Mouse (Mus musculus) limb, embryonic 11.5 days (tissue): ENCODE measurements around the gene Set. TPM values are rescaled to one million over a fixed set of nuclear protein-coding genes. Genes with fewer than 3 reads are reported as not detected.
A peak's percentile ranks its signal among the peaks of the same experiment; 100 is the strongest.

Source experiments
- ATAC-seq: fragments of 200-750 bp; cut with Nextera tagmentation; 2 replicates; pipeline ENCODE4 v1.8.0; 2017; ENCODE audit warnings: low read depth; ENCODE audit not compliant: insufficient number of reproducible peaks, low FRiP score, low TSS enrichment
- DNase-seq: peaks from one replicate; pipeline ENCODE4 v3.0.0-alpha.2; 2015; ENCODE audit warnings: low spot score
- H3K27ac ChIP-seq: fragments of 300-500 bp; sonication (generic); replicated peaks from 2 replicates; pipeline ENCODE4 v1.5.1; 2014; ENCODE audit warnings: low read depth, mild to moderate bottlenecking, low read length
- H3K27me3 ChIP-seq: fragments of 300-500 bp; sonication (generic); 2 replicates; pipeline ENCODE4 v1.6.1; 2014; ENCODE audit warnings: mild to moderate bottlenecking, low read length, mixed read lengths; ENCODE audit not compliant: control insufficient read depth, insufficient read depth
- H3K36me3 ChIP-seq: fragments of 300-500 bp; sonication (generic); 2 replicates; pipeline ENCODE4 v1.6.1; 2014; ENCODE audit warnings: mild to moderate bottlenecking, low read length, moderate library complexity, mixed read lengths; ENCODE audit not compliant: control insufficient read depth, insufficient read depth
- H3K4me1 ChIP-seq: fragments of 300-500 bp; sonication (generic); 2 replicates; pipeline ENCODE4 v1.6.1; 2014; ENCODE audit warnings: low read length, mixed read lengths; ENCODE audit not compliant: control insufficient read depth, insufficient read depth
- H3K4me2 ChIP-seq: fragments of 300-500 bp; sonication (generic); 2 replicates; pipeline ENCODE4 v1.6.1; 2014; ENCODE audit warnings: low read depth, mild to moderate bottlenecking, moderate library complexity; ENCODE audit not compliant: severe bottlenecking
- H3K4me3 ChIP-seq: fragments of 300-500 bp; sonication (generic); 2 replicates; pipeline ENCODE4 v1.5.1; 2014; ENCODE audit warnings: low read depth, low read length
- H3K9ac ChIP-seq: fragments of 300-500 bp; sonication (generic); 2 replicates; pipeline ENCODE4 v1.6.1; 2014; ENCODE audit warnings: mild to moderate bottlenecking, low read length
- H3K9me3 ChIP-seq: fragments of 300-500 bp; sonication (generic); 2 replicates; pipeline ENCODE4 v1.6.1; 2016; ENCODE audit warnings: low read length; ENCODE audit not compliant: control insufficient read depth
- WGBS: fragments of 180-500 bp; shearing (Covaris S2); extraction: QIAGEN DNeasy Blood & Tissue Kit; methylation state at CpG from one replicate; pipeline ENCODE4 v1.1.7; 2014; 5-methylcytosine and 5-hydroxymethylcytosine counted together
- polyA plus RNA-seq: library from polyadenylated mRNA; unstranded; fragments of >200 nt; fragmentation: Nextera tagmentation; extraction: Ambion mirVana; gene quantifications from 2 replicates; pipeline ENCODE4 v1.2.1, GENCODE M21; 2014

Set gene
- polyA plus RNA-seq, 1 experiment from 2014 or later, result 780 TPM

DNA sequence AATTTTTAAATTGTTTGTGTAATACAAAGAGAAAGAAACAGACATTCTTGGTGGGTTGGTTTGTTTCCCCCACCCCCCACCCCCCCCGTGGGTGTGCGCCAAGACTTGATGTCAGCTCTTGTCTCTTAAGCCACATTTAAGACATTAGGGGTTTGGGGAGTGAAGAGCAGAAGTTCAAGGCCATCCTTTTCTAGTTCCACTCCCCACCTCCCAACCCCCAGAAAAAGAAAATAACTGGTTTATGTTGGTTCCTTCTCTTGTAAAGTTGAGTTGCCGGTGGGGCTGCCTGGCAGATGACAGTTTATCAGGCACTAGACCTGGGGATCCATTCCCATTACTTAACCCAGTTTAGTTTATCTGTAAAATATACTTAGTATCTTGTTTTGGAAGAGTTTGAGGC lies 7.1 kb downstream of the Set start:
- ATAC-seq (no peak), DNase-seq (no peak)
- 34% methylated on average over 3 of the region's 3 CpGs for WGBS
- H3K9me3 ChIP-seq, result no peaks in the 10 kb centered on the region
- no peak overlapping the region for H3K27ac ChIP-seq
- H3K27me3 ChIP-seq, result no peaks in the 10 kb centered on the region
- H3K9ac ChIP-seq, result no peak overlapping the region
- H3K4me3 ChIP-seq, result peak overlapping the region; percentile 60
- H3K4me2 ChIP-seq, result peak overlapping the region; percentile 65
- H3K4me1 ChIP-seq, result peaks cover 22% of the 10 kb centered on the region
- peaks cover 5% of the 10 kb centered on the region for H3K36me3 ChIP-seq

DNA sequence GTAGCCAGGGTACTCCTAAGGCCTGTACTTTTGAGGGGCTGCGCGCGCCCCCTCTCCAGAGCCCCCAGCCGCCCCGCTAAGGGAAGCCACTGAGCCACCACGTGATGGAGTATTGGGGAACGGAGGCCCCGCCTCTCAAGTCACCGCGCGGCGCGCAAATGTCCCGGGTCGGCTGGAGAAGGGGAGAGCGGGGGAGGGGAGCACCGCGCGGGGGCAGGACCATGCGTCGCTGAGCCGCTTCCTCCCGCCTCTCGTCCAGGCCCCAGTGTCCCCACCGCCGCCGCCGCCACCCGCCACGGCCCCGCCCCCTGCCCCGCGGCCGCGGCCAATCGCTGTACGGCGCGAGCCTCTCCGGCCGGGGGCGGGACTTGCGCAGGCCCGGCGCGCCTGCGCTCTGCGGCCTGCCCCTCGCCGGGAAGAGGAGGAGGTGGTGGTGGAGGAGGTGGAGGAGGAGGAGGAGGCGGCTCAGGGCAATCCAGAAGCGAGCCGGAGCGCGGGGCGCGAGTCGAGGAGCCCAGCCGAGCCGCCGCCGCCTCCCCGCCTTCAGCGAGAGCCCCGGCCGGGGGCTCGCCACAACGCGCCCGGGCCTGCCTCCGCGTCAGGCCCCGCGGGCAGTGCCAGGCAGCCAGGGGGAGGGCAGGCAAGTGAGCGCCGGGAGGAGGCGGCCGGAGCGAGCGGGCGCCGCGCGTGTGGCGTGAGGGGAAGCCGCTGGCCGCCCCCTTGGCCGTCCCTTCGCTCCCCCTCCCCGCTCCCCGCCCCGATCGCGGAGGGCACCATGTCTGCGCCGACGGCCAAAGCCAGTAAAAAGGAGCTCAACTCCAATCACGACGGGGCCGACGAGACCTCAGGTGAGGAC lies 9.1 kb downstream of the Set start:
- peak; percentile 94 for ATAC-seq
- peaks cover 13% of the 10 kb centered on the region for H3K36me3 ChIP-seq
- peak; percentile 97 for DNase-seq
- WGBS, result under 1% methylated on average over 38 of the region's 101 CpGs
- peaks cover 20% of the 10 kb centered on the region for H3K4me1 ChIP-seq
- no peaks in the 10 kb centered on the region for H3K27me3 ChIP-seq
- no peaks in the 10 kb centered on the region for H3K9me3 ChIP-seq
- H3K9ac ChIP-seq, result peak overlapping the region; percentile 98
- peak overlapping the region; percentile 100 for H3K4me3 ChIP-seq
- H3K27ac ChIP-seq, result peak overlapping the region; percentile 98
- peak overlapping the region; percentile 70 for H3K4me2 ChIP-seq

DNA sequence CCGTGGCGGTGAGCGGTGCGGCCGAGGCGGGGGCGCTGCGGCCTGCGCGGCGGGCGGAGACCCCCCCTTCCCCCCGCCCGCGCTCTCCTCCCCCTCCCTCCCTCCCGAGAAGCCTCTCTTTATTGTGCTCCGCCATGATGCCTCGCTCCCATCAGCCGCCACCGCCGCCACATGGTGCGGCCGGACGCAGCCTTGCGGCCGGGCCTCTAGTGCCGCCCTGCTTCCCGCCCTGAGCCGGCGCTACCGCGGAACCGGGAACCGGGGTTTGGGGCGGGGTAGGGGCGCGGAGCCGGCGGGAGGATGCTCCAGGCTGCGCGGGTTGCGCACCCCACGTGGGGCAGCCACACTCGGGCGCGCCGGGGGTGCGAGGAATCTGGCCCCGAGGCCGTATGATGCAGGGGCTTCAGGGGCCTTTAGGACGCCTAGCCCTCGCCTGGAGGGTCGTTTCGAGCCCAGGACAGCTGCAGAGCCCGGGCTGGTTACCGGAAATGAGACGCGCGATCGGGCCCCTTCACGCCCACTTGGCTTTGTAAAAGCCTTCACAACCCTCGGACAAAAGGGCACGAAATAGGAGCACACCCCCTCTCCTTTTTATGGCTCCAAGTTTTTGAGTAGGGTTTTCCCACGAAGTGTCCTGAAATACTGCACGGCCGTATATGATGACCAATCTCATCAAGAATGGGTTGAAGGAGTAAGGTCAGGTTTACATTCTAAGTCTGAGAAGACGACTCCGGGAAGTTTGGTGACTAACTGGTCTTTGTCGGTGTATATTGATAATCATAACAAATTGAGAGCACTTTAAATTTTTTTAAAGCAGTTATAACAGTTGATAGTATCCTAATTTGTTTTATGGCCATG lies 10.1 kb downstream of the Set start:
- Histone ChIP-seq H3K4me1 (peaks cover 17% of the 10 kb centered on the region), H3K27me3 (no peaks in the 10 kb centered on the region), H3K9me3 (no peaks in the 10 kb centered on the region), H3K4me3 (peak overlapping the region; percentile 100), H3K27ac (peak overlapping the region; percentile 98), H3K36me3 (peaks cover 13% of the 10 kb centered on the region), H3K9ac (peak overlapping the region; percentile 98), H3K4me2 (peak overlapping the region; percentile 70)
- ATAC-seq (peak; percentile 2; the same call in 1 of the 2 replicates), DNase-seq (peak; percentile 60)
- WGBS, result under 1% methylated on average over 54 of the region's 69 CpGs

DNA sequence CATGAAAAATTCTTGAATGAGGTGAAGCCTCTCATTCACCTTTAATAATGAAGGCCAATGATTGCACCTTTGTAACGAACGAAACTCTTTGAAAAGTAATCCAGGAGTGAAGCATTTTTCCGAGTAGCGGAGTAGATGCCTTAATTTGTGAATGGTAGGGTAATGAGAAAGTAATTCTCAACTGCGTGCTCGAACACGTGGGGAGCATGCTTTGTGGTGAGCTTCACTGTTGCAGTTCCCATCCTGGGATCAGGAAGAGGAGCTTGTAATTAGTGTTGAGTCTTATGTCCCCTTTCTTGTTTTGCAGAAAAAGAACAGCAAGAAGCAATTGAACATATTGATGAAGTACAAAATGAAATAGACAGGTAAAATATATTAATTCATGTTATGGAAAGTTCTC lies 10.8 kb downstream of the Set start:
- WGBS, result 29% methylated on average over 7 of the region's 7 CpGs
- Histone ChIP-seq H3K36me3 (peaks cover 15% of the 10 kb centered on the region), H3K27ac (no peak overlapping the region), H3K9ac (peak overlapping the region; percentile 98), H3K4me2 (peak overlapping the region; percentile 70), H3K4me3 (peak overlapping the region; percentile 100), H3K27me3 (no peaks in the 10 kb centered on the region), H3K4me1 (peaks cover 17% of the 10 kb centered on the region), H3K9me3 (no peaks in the 10 kb centered on the region)
- no peak for DNase-seq
- no peak for ATAC-seq

DNA sequence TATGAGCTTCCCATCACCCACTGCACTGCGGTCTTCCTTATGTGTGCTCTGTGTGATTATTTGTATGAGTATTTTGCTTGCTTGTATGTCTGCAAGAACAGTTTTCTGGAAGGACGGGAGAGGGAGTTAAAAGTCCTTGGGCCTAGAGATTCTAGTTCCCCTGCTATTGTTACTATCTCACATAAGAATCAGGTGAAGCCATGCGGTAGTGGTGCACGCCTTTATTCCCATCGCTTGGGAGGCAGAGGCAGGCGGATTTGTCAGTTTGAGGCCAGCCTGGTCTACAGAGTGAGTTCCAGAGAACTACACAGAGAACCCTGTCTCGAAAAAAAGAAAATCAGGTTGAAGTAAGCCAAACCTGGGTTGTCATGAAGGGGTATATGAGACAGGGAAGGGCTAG lies 15.7 kb downstream of the Set start:
- Histone ChIP-seq H3K9me3 (no peaks in the 10 kb centered on the region), H3K36me3 (peaks cover 17% of the 10 kb centered on the region), H3K4me3 (no peak overlapping the region), H3K27me3 (no peaks in the 10 kb centered on the region), H3K4me2 (no peak overlapping the region), H3K27ac (no peak overlapping the region), H3K9ac (no peak overlapping the region), H3K4me1 (0 out of 2 replicates have a peak, but pooled peaks cover 2% of the 10 kb centered on the region)
- DNase-seq, result no peak
- ATAC-seq, result no peak
- WGBS, result 82% methylated on average over 7 of the region's 7 CpGs

DNA sequence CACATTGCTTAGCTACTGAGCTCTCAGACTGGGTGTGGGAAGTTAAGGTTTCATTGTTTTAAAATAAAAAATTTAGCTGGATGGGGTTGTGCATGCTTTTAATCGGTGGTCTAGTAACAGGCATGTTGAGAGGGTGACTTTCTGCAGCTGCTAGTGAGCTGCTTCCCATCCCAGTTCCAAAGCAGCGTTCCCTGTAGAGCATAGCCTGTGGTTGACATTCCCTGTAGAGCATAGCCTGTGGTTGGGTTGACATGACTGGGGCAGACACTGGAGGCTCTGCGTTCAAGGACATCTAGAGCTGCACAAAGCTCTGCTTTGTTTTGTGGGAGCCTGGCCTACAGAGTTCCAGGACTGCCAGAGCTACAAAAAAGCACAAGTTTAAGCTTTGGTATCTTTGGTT lies 16.1 kb downstream of the Set start:
- no peak overlapping the region for H3K27ac ChIP-seq
- no peaks in the 10 kb centered on the region for H3K9me3 ChIP-seq
- WGBS, result 84% methylated on average over 3 of the region's 3 CpGs
- peaks cover 15% of the 10 kb centered on the region for H3K36me3 ChIP-seq
- H3K9ac ChIP-seq, result no peak overlapping the region
- DNase-seq (no peak), ATAC-seq (no peak)
- H3K27me3 ChIP-seq, result no peaks in the 10 kb centered on the region
- H3K4me3 ChIP-seq, result no peak overlapping the region
- peaks cover 5% of the 10 kb centered on the region for H3K4me1 ChIP-seq
- H3K4me2 ChIP-seq, result no peak overlapping the region

DNA sequence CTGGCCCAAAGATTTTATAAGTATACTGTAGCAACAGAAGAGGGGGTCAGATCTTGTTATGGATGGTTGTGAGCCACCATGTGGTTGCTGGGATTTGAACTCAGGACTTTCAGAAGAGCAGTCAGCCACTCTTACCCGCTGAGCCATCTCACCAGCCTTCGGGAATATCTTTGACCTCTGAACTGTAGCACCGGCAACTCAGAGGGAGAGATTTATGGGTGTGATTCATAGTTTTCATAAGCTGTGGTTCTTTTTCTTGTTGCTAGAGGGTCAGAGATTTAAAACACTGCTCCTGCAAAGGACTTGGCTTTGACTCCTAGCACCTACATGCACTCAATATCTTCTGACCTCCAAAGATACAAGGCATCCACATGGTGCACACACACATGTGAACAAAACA lies 18.4 kb downstream of the Set start:
- Histone ChIP-seq H3K9me3 (no peaks in the 10 kb centered on the region), H3K4me1 (peaks cover 11% of the 10 kb centered on the region), H3K9ac (no peak overlapping the region), H3K27ac (no peak overlapping the region), H3K4me2 (no peak overlapping the region), H3K4me3 (no peak overlapping the region), H3K27me3 (no peaks in the 10 kb centered on the region), H3K36me3 (peaks cover 6% of the 10 kb centered on the region; the same call in 1 of the 2 replicates)
- ATAC-seq (no peak), DNase-seq (no peak)
- 72% methylated on average over 3 of the region's 3 CpGs for WGBS

DNA sequence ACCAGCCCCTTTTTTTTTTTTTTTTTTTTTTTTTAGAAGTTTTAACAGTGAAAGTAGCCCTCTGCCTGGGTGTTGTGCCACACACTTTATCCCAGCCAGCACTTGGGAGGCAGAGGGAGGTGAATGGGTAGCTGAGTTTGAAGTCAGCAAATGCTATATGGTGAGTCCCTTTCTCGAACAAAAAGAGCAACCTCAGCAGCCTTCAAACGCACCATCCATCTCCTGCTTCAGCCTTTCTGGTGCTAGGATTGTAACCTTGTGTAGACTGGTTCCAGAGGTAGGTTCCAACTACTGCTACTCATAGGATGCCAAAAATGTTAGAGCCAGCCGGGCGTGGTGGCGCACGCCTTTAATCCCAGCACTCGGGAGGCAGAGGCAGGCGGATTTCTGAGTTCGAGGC lies 19.3 kb downstream of the Set start:
- Histone ChIP-seq H3K4me1 (peaks cover 11% of the 10 kb centered on the region), H3K9me3 (no peaks in the 10 kb centered on the region), H3K27me3 (no peaks in the 10 kb centered on the region), H3K36me3 (peaks cover 6% of the 10 kb centered on the region; the same call in 1 of the 2 replicates), H3K9ac (no peak overlapping the region), H3K4me3 (no peak overlapping the region), H3K4me2 (no peak overlapping the region), H3K27ac (no peak overlapping the region)
- ATAC-seq, result no peak
- 88% methylated on average over 9 of the region's 9 CpGs for WGBS
- no peak for DNase-seq
